Mouse (Mus musculus): Measurements from ENCODE around the gene Rapgef2. TPM values are rescaled to one million over a fixed set of nuclear protein-coding genes. Genes with fewer than 3 reads are reported as not detected.

Rapgef2 gene
- polyA plus RNA-seq, 1 experiment from 2014 or later, result 9.0 TPM

DNA sequence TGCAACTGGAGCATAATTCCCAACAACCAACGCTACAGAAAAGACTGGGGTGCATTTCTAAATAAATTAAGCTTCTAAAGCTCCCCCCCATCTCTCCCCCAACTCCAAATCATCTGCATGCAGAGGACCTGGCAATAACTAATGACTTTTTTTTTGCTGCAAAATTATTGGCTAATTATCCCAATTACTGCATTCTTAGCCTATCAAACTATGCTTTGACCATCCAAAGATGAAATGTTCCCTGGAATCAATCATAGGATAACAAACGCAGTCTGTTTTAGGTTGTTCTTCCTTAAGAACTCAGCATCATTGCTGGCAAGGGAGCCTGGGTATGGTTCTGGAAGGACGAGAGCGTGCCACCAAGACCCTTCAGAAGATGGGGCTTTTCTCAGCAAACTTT lies 22.3 kb upstream of the Rapgef2 start:
- Histone ChIP-seq H3K9me3 (ENCODE audit: control insufficient read depth, low read length) (no peaks in the 10 kb centered on the region), H3K4me2 (replicated peaks; ENCODE audit: low read depth, low read length) (no peak overlapping the region), H3K9ac (ENCODE audit: low read depth, low read length) (no peak overlapping the region), H3K27me3 (ENCODE audit: control insufficient read depth, insufficient read depth, low read length) (no peaks in the 10 kb centered on the region), H3K4me1 (ENCODE audit: control insufficient read depth, insufficient read depth, low read length) (no peaks in the 10 kb centered on the region), H3K36me3 (ENCODE audit: control insufficient read depth, insufficient read depth, low read length) (no peaks in the 10 kb centered on the region), H3K4me3 (ENCODE audit: low read length) (no peak overlapping the region), H3K27ac (ENCODE audit: low read depth, low read length) (no peak overlapping the region)
- no peak for ATAC-seq (ENCODE audit: low FRiP score, low TSS enrichment)
- WGBS, result 89% methylated on average over 4 of the region's 4 CpGs

DNA sequence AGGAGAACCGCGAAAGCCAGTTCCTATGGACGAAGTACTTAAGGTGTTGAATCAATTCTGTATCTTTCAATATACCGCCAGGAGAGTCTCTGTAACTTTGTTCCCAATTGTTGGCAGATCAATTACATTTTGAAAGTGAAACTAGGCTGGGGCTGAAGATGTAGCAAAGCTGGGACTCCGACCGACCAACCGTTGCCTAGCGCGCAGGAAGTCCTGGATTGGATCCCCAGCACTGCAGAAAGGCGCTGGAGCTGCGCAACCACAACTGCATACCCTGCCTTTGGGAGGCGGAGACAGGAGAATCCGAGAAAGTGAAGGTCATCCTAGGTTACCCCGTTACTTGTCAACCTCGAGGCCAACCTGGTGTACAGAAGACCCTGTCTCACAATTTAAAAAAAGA lies 13.1 kb upstream of the Rapgef2 start:
- H3K9me3 ChIP-seq (ENCODE audit: control insufficient read depth, low read length), result no peaks in the 10 kb centered on the region
- no peaks in the 10 kb centered on the region for H3K36me3 ChIP-seq (ENCODE audit: control insufficient read depth, insufficient read depth, low read length)
- H3K4me2 ChIP-seq (replicated peaks; ENCODE audit: low read depth, low read length), result no peak overlapping the region
- no peaks in the 10 kb centered on the region for H3K4me1 ChIP-seq (ENCODE audit: control insufficient read depth, insufficient read depth, low read length)
- WGBS, result 89% methylated on average over 15 of the region's 15 CpGs
- no peaks in the 10 kb centered on the region for H3K27me3 ChIP-seq (ENCODE audit: control insufficient read depth, insufficient read depth, low read length)
- no peak overlapping the region for H3K9ac ChIP-seq (ENCODE audit: low read depth, low read length)
- H3K27ac ChIP-seq (ENCODE audit: low read depth, low read length), result no peak overlapping the region
- no peak for ATAC-seq (ENCODE audit: low FRiP score, low TSS enrichment)
- H3K4me3 ChIP-seq (ENCODE audit: low read length), result no peak overlapping the region

DNA sequence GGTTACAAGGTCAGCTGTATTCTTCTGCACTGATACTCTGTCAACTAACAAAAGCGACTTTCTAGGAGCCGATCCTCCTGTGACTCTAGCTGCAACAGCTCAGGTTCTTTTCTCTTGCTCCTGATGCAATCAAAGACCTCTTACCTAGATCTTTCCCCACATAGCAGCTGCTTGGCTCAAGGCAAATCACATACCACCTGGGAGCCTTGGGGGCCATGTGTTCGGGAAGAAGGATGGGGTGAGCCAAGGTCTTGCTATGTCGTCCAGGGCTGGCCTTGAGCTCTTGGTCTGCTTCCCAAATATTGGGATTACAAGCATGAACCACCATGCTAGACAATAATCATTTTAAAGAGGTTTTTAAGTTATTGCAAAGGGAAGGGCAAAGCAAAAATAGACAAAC lies 11.0 kb upstream of the Rapgef2 start:
- no peak overlapping the region for H3K27ac ChIP-seq (ENCODE audit: low read depth, low read length)
- no peak overlapping the region for H3K9ac ChIP-seq (ENCODE audit: low read depth, low read length)
- H3K4me3 ChIP-seq (ENCODE audit: low read length), result no peak overlapping the region
- H3K4me1 ChIP-seq (ENCODE audit: control insufficient read depth, insufficient read depth, low read length), result no peaks in the 10 kb centered on the region
- no peaks in the 10 kb centered on the region for H3K9me3 ChIP-seq (ENCODE audit: control insufficient read depth, low read length)
- H3K27me3 ChIP-seq (ENCODE audit: control insufficient read depth, insufficient read depth, low read length), result no peaks in the 10 kb centered on the region
- 92% methylated on average over 4 of the region's 4 CpGs for WGBS
- no peaks in the 10 kb centered on the region for H3K36me3 ChIP-seq (ENCODE audit: control insufficient read depth, insufficient read depth, low read length)
- H3K4me2 ChIP-seq (replicated peaks; ENCODE audit: low read depth, low read length), result no peak overlapping the region
- no peak for ATAC-seq (ENCODE audit: low FRiP score, low TSS enrichment)

DNA sequence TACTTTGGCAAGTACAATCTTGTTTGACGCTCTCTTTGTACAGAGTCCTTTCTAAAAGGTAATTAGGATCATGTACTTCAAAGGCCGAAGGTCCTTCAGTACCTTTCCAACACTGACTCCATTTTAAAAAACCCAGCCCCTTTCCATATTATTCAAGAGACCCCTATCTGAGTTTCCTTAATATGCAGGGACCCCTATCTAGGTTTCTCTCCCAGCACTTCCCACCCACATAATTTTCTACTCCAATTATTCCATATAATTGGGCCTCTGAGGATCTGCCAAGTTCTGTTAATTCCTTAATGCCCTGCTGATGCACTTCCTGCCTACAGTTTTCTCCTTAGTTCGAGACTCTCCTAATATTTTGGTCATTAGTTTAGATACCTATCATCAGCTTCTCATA lies 10.3 kb upstream of the Rapgef2 start:
- Histone ChIP-seq H3K9me3 (ENCODE audit: control insufficient read depth, low read length) (no peaks in the 10 kb centered on the region), H3K4me1 (ENCODE audit: control insufficient read depth, insufficient read depth, low read length) (no peaks in the 10 kb centered on the region), H3K4me2 (replicated peaks; ENCODE audit: low read depth, low read length) (no peak overlapping the region), H3K4me3 (ENCODE audit: low read length) (no peak overlapping the region), H3K36me3 (ENCODE audit: control insufficient read depth, insufficient read depth, low read length) (no peaks in the 10 kb centered on the region), H3K9ac (ENCODE audit: low read depth, low read length) (no peak overlapping the region), H3K27ac (ENCODE audit: low read depth, low read length) (no peak overlapping the region), H3K27me3 (ENCODE audit: control insufficient read depth, insufficient read depth, low read length) (no peaks in the 10 kb centered on the region)
- ATAC-seq (ENCODE audit: low FRiP score, low TSS enrichment), result no peak
- 85% methylated on average over 3 of the region's 3 CpGs for WGBS

DNA sequence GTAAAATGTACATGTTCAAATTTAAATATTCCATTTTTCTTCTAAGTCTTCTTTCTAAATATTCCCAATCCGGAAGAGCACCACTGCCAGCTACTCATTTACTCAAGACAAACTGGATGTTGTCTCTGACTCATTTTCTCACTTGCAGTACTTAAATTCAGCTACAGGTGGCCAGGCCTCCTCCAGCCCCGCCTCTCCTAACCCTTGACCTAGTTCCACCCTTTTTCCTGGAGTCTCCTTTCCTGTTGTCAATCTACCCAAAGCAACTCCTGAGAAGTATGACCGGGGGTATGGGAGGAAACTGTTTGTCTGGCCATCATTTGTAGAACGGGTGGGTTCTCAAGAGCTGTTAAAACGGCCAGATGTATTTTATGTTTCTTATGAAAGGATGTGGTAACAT lies 9.7 kb upstream of the Rapgef2 start:
- H3K4me1 ChIP-seq (ENCODE audit: control insufficient read depth, insufficient read depth, low read length), result no peaks in the 10 kb centered on the region
- WGBS, result 60% methylated on average over 5 of the region's 5 CpGs
- no peaks in the 10 kb centered on the region for H3K9me3 ChIP-seq (ENCODE audit: control insufficient read depth, low read length)
- no peaks in the 10 kb centered on the region for H3K36me3 ChIP-seq (ENCODE audit: control insufficient read depth, insufficient read depth, low read length)
- no peak for ATAC-seq (ENCODE audit: low FRiP score, low TSS enrichment)
- no peak overlapping the region for H3K4me2 ChIP-seq (replicated peaks; ENCODE audit: low read depth, low read length)
- no peak overlapping the region for H3K9ac ChIP-seq (ENCODE audit: low read depth, low read length)
- H3K27me3 ChIP-seq (ENCODE audit: control insufficient read depth, insufficient read depth, low read length), result no peaks in the 10 kb centered on the region
- no peak overlapping the region for H3K27ac ChIP-seq (ENCODE audit: low read depth, low read length)
- no peak overlapping the region for H3K4me3 ChIP-seq (ENCODE audit: low read length)

DNA sequence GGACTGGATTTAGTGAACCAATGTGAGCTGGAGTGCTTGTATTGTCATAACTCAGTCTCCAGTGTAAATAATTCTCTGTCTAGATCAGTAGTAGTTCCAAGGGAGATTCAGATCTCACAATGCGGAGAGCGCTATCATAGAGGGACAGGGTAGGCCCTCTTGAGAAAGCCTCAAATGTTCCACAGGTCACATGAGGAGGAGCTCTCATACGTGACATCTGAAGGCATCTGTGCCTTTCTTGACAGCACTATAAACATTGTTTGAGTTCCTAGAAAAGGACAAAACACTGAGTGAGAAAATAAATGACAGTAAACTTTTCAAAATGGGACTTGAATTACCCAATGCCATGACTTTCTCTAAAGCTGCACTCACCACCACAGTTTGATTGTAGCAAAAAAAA lies 8.4 kb upstream of the Rapgef2 start:
- no peak overlapping the region for H3K4me2 ChIP-seq (replicated peaks; ENCODE audit: low read depth, low read length)
- no peaks in the 10 kb centered on the region for H3K27me3 ChIP-seq (ENCODE audit: control insufficient read depth, insufficient read depth, low read length)
- ATAC-seq (ENCODE audit: low FRiP score, low TSS enrichment), result no peak
- no peaks in the 10 kb centered on the region for H3K9me3 ChIP-seq (ENCODE audit: control insufficient read depth, low read length)
- H3K27ac ChIP-seq (ENCODE audit: low read depth, low read length), result no peak overlapping the region
- no peak overlapping the region for H3K9ac ChIP-seq (ENCODE audit: low read depth, low read length)
- no peaks in the 10 kb centered on the region for H3K36me3 ChIP-seq (ENCODE audit: control insufficient read depth, insufficient read depth, low read length)
- no peaks in the 10 kb centered on the region for H3K4me1 ChIP-seq (ENCODE audit: control insufficient read depth, insufficient read depth, low read length)
- no peak overlapping the region for H3K4me3 ChIP-seq (ENCODE audit: low read length)
- 80% methylated on average over 3 of the region's 3 CpGs for WGBS

DNA sequence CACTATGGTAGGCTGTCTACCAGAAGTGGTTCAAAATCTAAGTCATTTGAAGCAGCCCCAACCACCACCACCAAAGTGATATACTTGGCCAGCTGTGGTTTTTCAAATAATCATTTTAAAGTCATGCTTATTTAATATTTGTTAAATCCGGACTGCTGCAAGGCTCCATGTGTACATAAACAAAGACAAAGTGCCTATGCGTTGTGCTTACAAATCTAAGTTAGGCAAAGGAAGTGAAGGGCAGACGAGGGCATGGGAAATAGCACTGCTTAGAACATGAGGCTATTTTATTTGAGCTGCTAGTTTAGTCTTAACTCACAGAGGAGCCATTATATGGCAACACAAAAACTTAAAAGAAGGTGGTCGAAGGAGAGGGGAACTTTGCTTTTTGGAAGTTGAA lies 6.7 kb upstream of the Rapgef2 start:
- Histone ChIP-seq H3K9ac (ENCODE audit: low read depth, low read length) (no peak overlapping the region), H3K27me3 (ENCODE audit: control insufficient read depth, insufficient read depth, low read length) (no peaks in the 10 kb centered on the region), H3K4me3 (ENCODE audit: low read length) (no peak overlapping the region), H3K4me1 (ENCODE audit: control insufficient read depth, insufficient read depth, low read length) (no peaks in the 10 kb centered on the region), H3K27ac (ENCODE audit: low read depth, low read length) (no peak overlapping the region), H3K9me3 (ENCODE audit: control insufficient read depth, low read length) (no peaks in the 10 kb centered on the region), H3K36me3 (ENCODE audit: control insufficient read depth, insufficient read depth, low read length) (no peaks in the 10 kb centered on the region), H3K4me2 (replicated peaks; ENCODE audit: low read depth, low read length) (no peak overlapping the region)
- ATAC-seq (ENCODE audit: low FRiP score, low TSS enrichment), result no peak
- WGBS, result 65% methylated on average over 4 of the region's 4 CpGs

DNA sequence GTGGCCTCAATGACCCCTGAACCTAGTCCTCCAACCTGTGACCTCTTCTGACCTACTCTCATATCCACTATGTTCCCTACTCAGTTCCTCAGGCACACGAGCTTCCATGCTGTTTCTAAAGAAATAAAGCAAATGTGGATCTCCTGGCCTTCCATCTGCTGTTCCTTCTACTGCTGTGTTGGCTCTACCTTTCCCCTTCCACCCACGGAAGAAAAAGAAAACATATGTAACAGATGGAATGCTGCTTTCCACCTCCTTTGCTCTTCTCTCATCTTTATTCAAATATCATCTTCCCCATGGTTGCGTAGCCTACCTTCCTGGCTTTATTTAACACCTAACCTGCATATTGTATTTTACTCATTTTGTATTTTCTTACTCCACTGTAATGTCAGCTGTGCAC lies 2.7 kb upstream of the Rapgef2 start:
- Histone ChIP-seq H3K4me1 (ENCODE audit: control insufficient read depth, insufficient read depth, low read length) (peaks cover 11% of the 10 kb centered on the region; the same call in 1 of the 2 replicates), H3K27me3 (ENCODE audit: control insufficient read depth, insufficient read depth, low read length) (no peaks in the 10 kb centered on the region), H3K27ac (ENCODE audit: low read depth, low read length) (no peak overlapping the region), H3K4me2 (replicated peaks; ENCODE audit: low read depth, low read length) (no peak overlapping the region), H3K36me3 (ENCODE audit: control insufficient read depth, insufficient read depth, low read length) (no peaks in the 10 kb centered on the region), H3K9me3 (ENCODE audit: control insufficient read depth, low read length) (no peaks in the 10 kb centered on the region), H3K4me3 (ENCODE audit: low read length) (no peak overlapping the region), H3K9ac (ENCODE audit: low read depth, low read length) (no peak overlapping the region)
- ATAC-seq (ENCODE audit: low FRiP score, low TSS enrichment), result no peak
- WGBS, result 74% methylated on average over 3 of the region's 3 CpGs

DNA sequence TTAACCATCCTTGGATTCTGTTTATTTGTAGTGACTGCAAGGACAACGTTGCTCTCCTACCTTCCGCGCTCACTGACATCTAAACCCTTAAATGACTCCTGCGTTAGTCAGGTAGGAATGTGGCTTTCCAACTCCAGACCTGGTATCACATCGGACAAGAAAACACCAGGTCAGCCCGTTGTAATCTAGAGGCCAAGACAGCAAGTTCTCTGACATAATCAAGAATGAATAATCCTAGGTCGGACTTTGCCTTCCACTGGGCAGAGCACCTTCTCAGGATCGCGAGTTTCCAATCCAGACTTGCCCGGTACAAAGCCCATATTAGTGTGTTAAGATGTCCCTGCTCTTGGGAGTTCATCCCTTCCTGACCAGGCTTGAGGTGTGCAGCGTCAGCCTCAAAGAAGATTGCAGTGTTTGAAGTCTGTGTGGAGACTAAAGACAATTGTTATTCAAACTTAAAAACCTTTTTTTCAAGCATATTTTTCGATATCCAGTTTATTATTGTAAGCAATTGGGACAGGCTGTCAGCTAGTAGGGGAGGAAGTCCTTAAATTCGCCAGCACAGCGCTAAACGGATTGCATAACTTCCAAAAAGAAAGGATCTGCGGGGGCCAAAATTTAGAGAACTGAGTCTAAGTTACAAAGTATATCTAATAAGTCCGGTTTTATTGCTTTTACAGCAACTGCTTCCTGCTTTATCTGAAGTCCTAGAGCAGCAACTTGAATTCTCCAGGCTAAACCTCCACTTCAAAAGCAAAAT lies 1.6 kb upstream of the Rapgef2 start:
- 16% methylated on average over 17 of the region's 17 CpGs for WGBS
- Histone ChIP-seq H3K36me3 (ENCODE audit: control insufficient read depth, insufficient read depth, low read length) (no peaks in the 10 kb centered on the region), H3K4me2 (replicated peaks; ENCODE audit: low read depth, low read length) (peak overlapping the region; percentile 69), H3K4me3 (ENCODE audit: low read length) (peak overlapping the region; percentile 90), H3K9me3 (ENCODE audit: control insufficient read depth, low read length) (no peaks in the 10 kb centered on the region), H3K27ac (ENCODE audit: low read depth, low read length) (no peak overlapping the region), H3K9ac (ENCODE audit: low read depth, low read length) (peak overlapping the region; percentile 71), H3K27me3 (ENCODE audit: control insufficient read depth, insufficient read depth, low read length) (no peaks in the 10 kb centered on the region), H3K4me1 (ENCODE audit: control insufficient read depth, insufficient read depth, low read length) (peaks cover 11% of the 10 kb centered on the region)
- ATAC-seq (ENCODE audit: low FRiP score, low TSS enrichment), result no peak
